Mouse (Mus musculus): ENCODE data around the gene Gpr183. TPM values are rescaled to one million over a fixed set of nuclear protein-coding genes. Genes with fewer than 3 reads are reported as not detected.

Gpr183 gene
- total and polyA plus RNA-seq, 3 experiments: 0.04 to 0.06 TPM; not detected in 1

- H3K4me3 ChIP-seq (ENCODE audit: control insufficient read depth in 1 of 2, insufficient read depth in 1 of 2, low read depth in 2 of 2, low read length in 2 of 2): no peak overlapping the region
- no peak overlapping the region for H3K9ac ChIP-seq (ENCODE audit: control insufficient read depth, low read depth, low read length, poor library complexity, severe bottlenecking)
- TF ChIP-seq KAT2A (conservative IDR thresholded peaks at IDR 0.05; ENCODE audit: low read depth, low read length): no peak
- no peak for TF ChIP-seq POLR2A (IDR thresholded peaks at IDR 0.05; ENCODE audit: control insufficient read depth in 1 of 2, insufficient read depth in 1 of 2, low read depth in 1 of 2, low read length in 2 of 2, poor library complexity in 1 of 2)
- TF ChIP-seq TCF12 (IDR thresholded peaks at IDR 0.05; ENCODE audit: low read depth, low read length): no peak
- no peak for TF ChIP-seq GATA1 (IDR thresholded peaks at IDR 0.05; ENCODE audit: low read depth, low read length)
- TF ChIP-seq RCOR1 (IDR thresholded peaks at IDR 0.05; ENCODE audit: low read depth, low read length): no peak
- TF ChIP-seq NRF1 (IDR thresholded peaks at IDR 0.05; ENCODE audit: insufficient read depth, low read depth, low read length, poor library complexity, severe bottlenecking): no peak
- no peak for TF ChIP-seq CTCF (IDR thresholded peaks at IDR 0.05 in 2 of 3, conservative IDR thresholded peaks at IDR 0.05 in 1 of 3; ENCODE audit: control insufficient read depth in 1 of 3, insufficient read depth in 1 of 3, low read depth in 2 of 3, low read length in 3 of 3, poor library complexity in 1 of 3, severe bottlenecking in 1 of 3)
- TF ChIP-seq CHD1 (IDR thresholded peaks at IDR 0.05; ENCODE audit: low read depth, low read length): no peak
- TF ChIP-seq TAL1 (IDR thresholded peaks at IDR 0.05; ENCODE audit: low read length): no peak
- no peak for TF ChIP-seq RAD21 (IDR thresholded peaks at IDR 0.05; ENCODE audit: low read depth, low read length)
- no peak for TF ChIP-seq MXI1 (IDR thresholded peaks at IDR 0.05; ENCODE audit: low read depth, low read length)
- no peak for TF ChIP-seq SIN3A (IDR thresholded peaks at IDR 0.05; ENCODE audit: low read length)
- TF ChIP-seq ZKSCAN1 (IDR thresholded peaks at IDR 0.05; ENCODE audit: low read depth, low read length): no peak
- H3K4me1 ChIP-seq (ENCODE audit: control insufficient read depth in 1 of 2, insufficient read depth in 2 of 2, low read length in 2 of 2): peaks cover 5 to 30% of the 10 kb centered on the region in 2 experiments
- peaks cover 0 to 20% of the 10 kb centered on the region in 2 experiments; a peak in 2 of 4 replicates for H3K36me3 ChIP-seq (ENCODE audit: control insufficient read depth in 1 of 2, insufficient read depth in 2 of 2, low read length in 2 of 2)
- no peaks in the 10 kb centered on the region for H3K79me2 ChIP-seq (ENCODE audit: control insufficient read depth, insufficient read depth, low read length, poor library complexity)
- no peak for DNase-seq (ENCODE audit: low read depth, low spot score)
- H3K9me3 ChIP-seq (replicated peaks; ENCODE audit: insufficient read depth, low read length): no peaks in the 10 kb centered on the region
- no peak overlapping the region for H3K27ac ChIP-seq (ENCODE audit: control insufficient read depth, low read depth, low read length)
- H3K27me3 ChIP-seq (ENCODE audit: control insufficient read depth in 1 of 2, insufficient read depth in 2 of 2, low read length in 2 of 2): no peaks in the 10 kb centered on the region
Observed at GRCm38 (mm10) chr14:121960997-121961396, 4.0 kb downstream of the Gpr183 start.

GRCm38 (mm10) chr14:121960531-121960930 is 4.5 kb downstream of the Gpr183 start:
- Histone ChIP-seq H3K4me1 (ENCODE audit: control insufficient read depth in 1 of 2, insufficient read depth in 2 of 2, low read length in 2 of 2) (peaks cover 5 to 30% of the 10 kb centered on the region in 2 experiments), H3K9ac (ENCODE audit: control insufficient read depth, low read depth, low read length, poor library complexity, severe bottlenecking) (no peak overlapping the region), H3K27ac (ENCODE audit: control insufficient read depth, low read depth, low read length) (no peak overlapping the region), H3K79me2 (ENCODE audit: control insufficient read depth, insufficient read depth, low read length, poor library complexity) (no peaks in the 10 kb centered on the region), H3K4me3 (ENCODE audit: control insufficient read depth in 1 of 2, insufficient read depth in 1 of 2, low read depth in 2 of 2, low read length in 2 of 2) (no peak overlapping the region), H3K9me3 (replicated peaks; ENCODE audit: insufficient read depth, low read length) (no peaks in the 10 kb centered on the region), H3K36me3 (ENCODE audit: control insufficient read depth in 1 of 2, insufficient read depth in 2 of 2, low read length in 2 of 2) (peaks cover 0 to 20% of the 10 kb centered on the region in 2 experiments; a peak in 2 of 4 replicates), H3K27me3 (ENCODE audit: control insufficient read depth in 1 of 2, insufficient read depth in 2 of 2, low read length in 2 of 2) (no peaks in the 10 kb centered on the region)
- TF ChIP-seq ZMIZ1 (IDR thresholded peaks at IDR 0.05; ENCODE audit: low read depth, low read length) (no peak), MXI1 (IDR thresholded peaks at IDR 0.05; ENCODE audit: low read depth, low read length) (no peak), USF2 (IDR thresholded peaks at IDR 0.05; ENCODE audit: borderline replicate concordance in 1 of 2, insufficient read depth in 1 of 2, low read depth in 1 of 2, low read length in 2 of 2) (no peak), ELF1 (IDR thresholded peaks at IDR 0.05; ENCODE audit: low read depth, low read length) (no peak), NRF1 (IDR thresholded peaks at IDR 0.05; ENCODE audit: insufficient read depth, low read depth, low read length, poor library complexity, severe bottlenecking) (no peak), UBTF (IDR thresholded peaks at IDR 0.05; ENCODE audit: borderline replicate concordance, insufficient read depth, low read depth, low read length) (no peak), ZC3H11A (IDR thresholded peaks at IDR 0.05; ENCODE audit: low read depth, low read length) (no peak), MAZ (IDR thresholded peaks at IDR 0.05; ENCODE audit: low read depth, low read length) (no peak), POLR2AphosphoS5 (IDR thresholded peaks at IDR 0.05; ENCODE audit: borderline replicate concordance, low read depth, low read length) (no peak), E2F4 (IDR thresholded peaks at IDR 0.05; ENCODE audit: borderline replicate concordance, low read depth, low read length) (no peak), USF1 (IDR thresholded peaks at IDR 0.05; ENCODE audit: low read depth, low read length) (no peak), CHD1 (IDR thresholded peaks at IDR 0.05; ENCODE audit: low read depth, low read length) (no peak), MYC (IDR thresholded peaks at IDR 0.05; ENCODE audit: low read depth, low read length) (no peak), TAL1 (IDR thresholded peaks at IDR 0.05; ENCODE audit: low read length) (no peak), POLR2A (IDR thresholded peaks at IDR 0.05; ENCODE audit: control insufficient read depth in 1 of 2, insufficient read depth in 1 of 2, low read depth in 1 of 2, low read length in 2 of 2, poor library complexity in 1 of 2) (no peak), MYB (IDR thresholded peaks at IDR 0.05; ENCODE audit: low read depth, low read length) (no peak)
- DNase-seq (ENCODE audit: low read depth, low spot score): peak; percentile 38

Data from MEL (cell line).